Mouse (Mus musculus): Measurements from ENCODE around the gene Cdkal1.

- TF ChIP-seq CTCF (IDR thresholded peaks at IDR 0.05; ENCODE audit: low read depth, low read length) (no peak), POLR2A (IDR thresholded peaks at IDR 0.05; ENCODE audit: borderline replicate concordance, low read depth, low read length) (no peak)
Observed at GRCm38 (mm10) chr13:29490341-29490740, 365.1 kb downstream of the Cdkal1 start.

Measured in bone marrow macrophage, adult 2 months (primary cell).